Mouse (Mus musculus) CD4-positive, CD25-positive, alpha-beta regulatory T cell, adult 2 months (primary cell): ENCODE data around the gene Erp27.

Experiments used
- DNase-seq: peaks from one replicate; pipeline ENCODE4 v3.0.0-alpha.2; 2012; ENCODE audit warnings: low read depth, low spot score

Erp27 gene

GRCm38 (mm10) chr6:136939326-136940187 lies 17.6 kb upstream of the Erp27 start:
- peak; percentile 49 for DNase-seq

GRCm38 (mm10) chr6:136938331-136939126 lies 16.5 kb upstream of the Erp27 start:
- DNase-seq = peak; percentile 80

GRCm38 (mm10) chr6:136937117-136937516 lies 15.1 kb upstream of the Erp27 start:
- DNase-seq = no peak

GRCm38 (mm10) chr6:136936361-136936760 lies 14.4 kb upstream of the Erp27 start:
- no peak for DNase-seq

GRCm38 (mm10) chr6:136935233-136935632 lies 13.3 kb upstream of the Erp27 start:
- peak; percentile 63 for DNase-seq

GRCm38 (mm10) chr6:136934068-136934467 lies 12.1 kb upstream of the Erp27 start:
- DNase-seq = no peak

GRCm38 (mm10) chr6:136931246-136931645 lies 9.3 kb upstream of the Erp27 start:
- peak; percentile 40 for DNase-seq

GRCm38 (mm10) chr6:136930677-136931076 lies 8.7 kb upstream of the Erp27 start:
- peak; percentile 92 for DNase-seq

GRCm38 (mm10) chr6:136927626-136928025 lies 5.6 kb upstream of the Erp27 start:
- no peak for DNase-seq

GRCm38 (mm10) chr6:136925049-136925448 lies 3.1 kb upstream of the Erp27 start:
- DNase-seq = no peak

GRCm38 (mm10) chr6:136923532-136923931 lies 1.6 kb upstream of the Erp27 start, which contains the start of gene Pde6h:
Pde6h (plus strand) TSS chr6:136923832.
- DNase-seq = no peak

- DNase-seq = no peak
Observed at GRCm38 (mm10) chr6:136922871-136923270, 891 bp upstream of the Erp27 start.

GRCm38 (mm10) chr6:136921601-136922000 lies 379 bp downstream of the Erp27 start:
- DNase-seq = no peak

GRCm38 (mm10) chr6:136920320-136921257 lies 1.4 kb downstream of the Erp27 start:
- DNase-seq = peak; percentile 84

- no peak for DNase-seq
Observed at GRCm38 (mm10) chr6:136917885-136918284, 4.1 kb downstream of the Erp27 start.

GRCm38 (mm10) chr6:136915721-136916395 lies 6.1 kb downstream of the Erp27 start:
- DNase-seq = no peak

GRCm38 (mm10) chr6:136914234-136914633 lies 7.7 kb downstream of the Erp27 start:
- DNase-seq = no peak

- DNase-seq = no peak
Observed at GRCm38 (mm10) chr6:136913384-136914126, 8.4 kb downstream of the Erp27 start.

GRCm38 (mm10) chr6:136912751-136913265 lies 9.2 kb downstream of the Erp27 start:
- DNase-seq = no peak
